Mouse (Mus musculus) ES-E14 (cell line): Measurements from ENCODE around the gene Ackr4. TPM values are rescaled to one million over a fixed set of nuclear protein-coding genes. Genes with fewer than 3 reads are reported as not detected.

Experiments
- DNase-seq: peaks from one replicate; pipeline ENCODE4 v3.0.0-alpha.2; 2013; ENCODE audit warnings: low read depth, low spot score
- H3K27ac ChIP-seq: 2 replicates; pipeline ENCODE4 v1.5.1; 2012; ENCODE audit warnings: low read depth, mild to moderate bottlenecking, low read length, moderate library complexity, mixed read lengths; ENCODE audit not compliant: poor library complexity, insufficient read depth, severe bottlenecking
- H3K36me3 ChIP-seq: 2 replicates; pipeline ENCODE4 v1.6.1; 2012; ENCODE audit warnings: mild to moderate bottlenecking, low read length, moderate library complexity, mixed read lengths; ENCODE audit not compliant: control insufficient read depth, poor library complexity, insufficient read depth, severe bottlenecking
- H3K4me1 ChIP-seq, 2 experiments: fragments of 150-350 bp in 1 of 2; sonication (generic) in 1 of 2; 2 replicates each; pipeline ENCODE4 v1.6.1; 2012; ENCODE audit warnings: low read length in 2 of 2, mild to moderate bottlenecking in 1 of 2, mixed read lengths in 1 of 2; ENCODE audit not compliant: control insufficient read depth in 2 of 2, insufficient read depth in 2 of 2, poor library complexity in 1 of 2
- H3K4me3 ChIP-seq, 2 experiments: fragments of 150-350 bp in 1 of 2; sonication (generic) in 1 of 2; 2 replicates each; pipeline ENCODE4 v1.5.1; 2012; ENCODE audit warnings: low read length in 2 of 2, low read depth in 1 of 2, mild to moderate bottlenecking in 1 of 2, mixed read lengths in 1 of 2; ENCODE audit not compliant: insufficient read depth in 1 of 2, poor library complexity in 1 of 2, severe bottlenecking in 1 of 2
- H3K9ac ChIP-seq: 2 replicates; pipeline ENCODE4 v1.6.1; 2012; ENCODE audit warnings: low read depth, mild to moderate bottlenecking, low read length, mixed read lengths; ENCODE audit not compliant: poor library complexity, insufficient read depth, severe bottlenecking
- H3K9me3 ChIP-seq: fragments of 150-350 bp; sonication (generic); 2 replicates; pipeline ENCODE4 v1.6.1; 2012; ENCODE audit warnings: low read depth, mild to moderate bottlenecking, low read length; ENCODE audit not compliant: control insufficient read depth, insufficient read depth
- CHD2 ChIP-seq: IDR thresholded peaks from 2 replicates; pipeline ENCODE4 v1.6.1; 2014; ENCODE audit warnings: mild to moderate bottlenecking, low read depth, low read length, inconsistent platforms
- HCFC1 ChIP-seq: IDR thresholded peaks from 2 replicates; pipeline ENCODE4 v1.6.1; 2012; ENCODE audit warnings: low read length, inconsistent platforms, borderline replicate concordance; ENCODE audit not compliant: insufficient read depth
- MAFK ChIP-seq: IDR thresholded peaks from 2 replicates; pipeline ENCODE4 v1.6.1; 2014; ENCODE audit warnings: mild to moderate bottlenecking, low read depth, low read length, inconsistent platforms; ENCODE audit not compliant: insufficient read depth
- ZC3H11A ChIP-seq: IDR thresholded peaks from 2 replicates; pipeline ENCODE4 v1.6.1; 2012; ENCODE audit warnings: low read depth, mild to moderate bottlenecking, inconsistent platforms, low read length, borderline replicate concordance
- ZNF384 ChIP-seq: IDR thresholded peaks from 2 replicates; pipeline ENCODE4 v1.6.1; 2012; ENCODE audit warnings: low read depth, low read length, inconsistent platforms
- in situ Hi-C, 2 experiments: fragments of 600-800 bp; cut with MboI; formaldehyde crosslinking; loops; one replicate each; pipeline ENCODE4 v1.15.1; 2025; ENCODE audit warnings: low sequenced_read_pairs in 2 of 2, inconsistent platforms in 1 of 2; ENCODE audit not compliant: unreplicated experiment in 2 of 2
- total RNA-seq: library from RNA; depleted of rRNA; stranded (reverse); fragments of 300-350 nt; gene quantifications from 2 replicates; pipeline ENCODE4 v1.2.3, GENCODE M21; 2012

The Ackr4 gene
- total RNA-seq, 1 experiment: 1.3 TPM

DNA sequence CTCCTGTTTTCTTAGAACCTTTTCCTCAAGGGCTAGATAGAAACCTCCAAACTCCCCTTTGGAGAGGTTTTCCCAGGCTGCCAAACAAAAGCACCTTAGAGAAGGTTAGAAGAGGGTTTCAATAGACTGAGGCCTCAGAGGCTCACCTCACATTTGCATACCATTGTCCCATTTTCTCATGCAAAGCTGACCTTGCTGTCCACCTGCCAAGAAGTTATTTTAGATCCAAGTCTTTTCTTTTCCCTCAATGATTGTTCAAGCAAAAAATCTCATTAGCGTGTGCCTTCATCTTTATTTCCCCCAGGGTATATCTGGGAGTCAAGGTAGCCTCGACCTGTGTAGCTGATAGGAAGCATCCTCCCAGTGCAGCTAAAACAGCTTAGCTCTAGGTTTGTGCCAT lies 23.8 kb downstream of the Ackr4 start:
- peak; percentile 63 for DNase-seq
- H3K9ac ChIP-seq: no peak overlapping the region
- TF ChIP-seq CHD2: no peak
- no peak for TF ChIP-seq MAFK
- TF ChIP-seq ZNF384: no peak
- TF ChIP-seq HCFC1: no peak
- no peak for TF ChIP-seq ZC3H11A
- no peaks in the 10 kb centered on the region for H3K9me3 ChIP-seq
- in situ Hi-C loops: no loop called here
- H3K4me1 ChIP-seq: peaks cover 11 to 22% of the 10 kb centered on the region in 2 experiments
- H3K27ac ChIP-seq: no peak overlapping the region; the same call in 1 of the 2 replicates
- no peaks in the 10 kb centered on the region for H3K36me3 ChIP-seq
- H3K4me3 ChIP-seq: peak overlapping the region in 1 of 2 experiments; percentile 7; a peak in 1 of 4 replicates

DNA sequence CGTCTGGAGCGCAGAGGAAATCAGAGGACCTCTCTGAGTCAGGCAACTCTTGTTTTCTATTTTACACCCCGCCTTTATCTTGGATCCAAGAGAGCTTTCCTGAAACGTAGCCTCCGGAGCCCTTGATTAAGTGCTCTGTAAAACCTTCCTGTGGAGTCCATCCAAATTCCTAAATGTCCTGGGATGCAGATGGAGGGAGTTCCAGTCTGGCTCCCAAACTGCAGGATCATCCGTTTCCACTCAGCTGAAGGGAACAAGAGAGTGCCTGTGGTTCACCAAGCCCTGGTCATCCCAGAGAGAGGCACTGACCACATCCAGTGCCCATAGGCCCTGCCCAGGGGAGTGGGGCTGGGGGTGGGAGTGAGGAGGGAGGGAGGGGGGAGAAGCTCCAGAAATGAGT lies 24.4 kb downstream of the Ackr4 start:
- in situ Hi-C loops: no loop called here
- no peak for DNase-seq

DNA sequence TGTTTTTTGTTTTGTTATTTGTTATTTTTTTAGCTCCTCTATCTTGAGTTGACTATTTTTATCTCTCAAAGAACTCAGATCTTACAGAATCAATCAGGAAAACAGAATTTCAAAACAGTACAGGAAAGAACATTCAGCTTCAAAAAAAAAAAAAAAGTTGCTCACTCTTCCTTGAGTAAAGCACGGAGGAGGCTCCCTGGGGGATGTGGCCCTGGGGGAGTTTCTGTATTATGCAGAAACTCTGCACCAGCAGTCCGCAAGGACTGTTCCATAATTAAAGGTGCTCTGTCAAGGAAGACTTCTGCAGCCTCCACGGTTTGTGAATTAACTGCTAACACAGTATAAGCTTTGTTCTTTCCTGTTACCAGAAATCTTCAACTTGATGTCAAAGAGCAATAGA lies 25.3 kb downstream of the Ackr4 start:
- Histone ChIP-seq H3K4me3 (no peak overlapping the region), H3K9ac (no peak overlapping the region), H3K4me1 (peaks cover 11 to 22% of the 10 kb centered on the region in 2 experiments), H3K9me3 (no peaks in the 10 kb centered on the region), H3K36me3 (no peaks in the 10 kb centered on the region), H3K27ac (no peak overlapping the region)
- no peak for DNase-seq
- in situ Hi-C loops: no loop called here
- TF ChIP-seq CHD2: no peak
- no peak for TF ChIP-seq ZC3H11A
- no peak for TF ChIP-seq ZNF384
- no peak for TF ChIP-seq HCFC1
- TF ChIP-seq MAFK: no peak

More for the DNA sequence above, 24.4 kb downstream of the Ackr4 start:
- TF ChIP-seq MAFK: no peak
- no peak for TF ChIP-seq ZNF384
- TF ChIP-seq HCFC1: no peak
- TF ChIP-seq CHD2: no peak
- TF ChIP-seq ZC3H11A: no peak
- Histone ChIP-seq H3K9me3 (no peaks in the 10 kb centered on the region), H3K9ac (no peak overlapping the region), H3K4me1 (peaks cover 11 to 22% of the 10 kb centered on the region in 2 experiments), H3K4me3 (no peak overlapping the region), H3K36me3 (no peaks in the 10 kb centered on the region), H3K27ac (peak overlapping the region; percentile 35; the same call in 1 of the 2 replicates)

DNA sequence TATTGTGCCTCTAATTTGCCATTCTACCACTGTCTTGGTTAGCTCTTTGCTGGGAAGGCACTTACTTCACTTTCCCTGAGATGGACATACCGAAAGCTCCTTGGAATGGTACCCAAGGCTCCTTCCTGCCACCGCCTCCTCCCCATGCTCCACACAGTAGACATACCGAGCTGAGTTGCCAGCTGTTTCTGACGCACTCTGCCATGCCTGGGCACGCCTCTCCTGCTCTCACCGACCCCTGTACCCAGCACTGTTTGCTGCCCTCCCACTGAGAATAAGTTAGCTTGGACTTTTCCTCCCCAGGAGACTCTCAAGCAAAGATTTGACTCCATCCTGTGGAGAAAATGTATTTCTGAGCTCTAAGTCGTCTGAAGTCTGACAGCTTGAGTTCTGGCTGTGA lies 25.9 kb downstream of the Ackr4 start:
- Histone ChIP-seq H3K27ac (no peak overlapping the region), H3K4me1 (peaks cover 11 to 22% of the 10 kb centered on the region in 2 experiments), H3K4me3 (no peak overlapping the region), H3K9ac (peak overlapping the region; percentile 26), H3K36me3 (no peaks in the 10 kb centered on the region), H3K9me3 (no peaks in the 10 kb centered on the region)
- in situ Hi-C loops: no loop called here
- TF ChIP-seq CHD2: no peak
- no peak for TF ChIP-seq ZNF384
- TF ChIP-seq ZC3H11A: no peak
- TF ChIP-seq MAFK: no peak
- TF ChIP-seq HCFC1: no peak
- no peak for DNase-seq

DNA sequence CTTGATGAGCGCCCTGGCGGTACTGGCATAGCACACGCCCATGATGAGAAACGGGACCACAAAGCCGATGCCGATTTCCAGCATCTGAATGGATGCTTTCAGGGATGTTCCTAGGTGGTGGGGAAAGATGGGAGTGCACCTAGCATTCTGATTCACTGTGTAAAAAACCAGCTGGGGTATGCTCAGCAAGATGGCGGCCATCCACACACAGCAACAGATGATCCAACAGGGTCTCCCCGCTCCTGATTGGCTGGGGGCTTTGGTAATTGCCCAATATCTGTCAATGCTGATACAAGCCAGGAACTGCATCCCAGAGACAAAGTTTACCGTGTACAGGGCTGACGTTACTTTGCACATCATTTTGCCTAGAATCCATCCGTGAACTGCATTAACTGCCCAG lies 27.7 kb downstream of the Ackr4 start:
- no peaks in the 10 kb centered on the region for H3K9me3 ChIP-seq
- peak overlapping the region; percentile 21; the same call in 1 of the 2 replicates for H3K9ac ChIP-seq
- H3K4me3 ChIP-seq: peak overlapping the region; percentile 11 to 57; a peak in 3 of 4 replicates
- H3K36me3 ChIP-seq: no peaks in the 10 kb centered on the region
- no peak for TF ChIP-seq HCFC1
- TF ChIP-seq CHD2: peak; percentile 97
- TF ChIP-seq ZNF384: 0 out of 2 replicates have a peak, but pooled peaks have one; percentile 13
- H3K27ac ChIP-seq: no peak overlapping the region
- peaks cover 7 to 22% of the 10 kb centered on the region in 2 experiments; a peak in 3 of 4 replicates for H3K4me1 ChIP-seq
- peak; percentile 68 for DNase-seq
- in situ Hi-C loops: no loop called here
